Mouse (Mus musculus): ENCODE data around the gene Tctex1d2.
"Not testable (repeated sequence)": the region's sequence is repeated elsewhere in the genome, so short reads cannot be mapped to it uniquely, and the experiment has no call there.

The Tctex1d2 gene

GRCm38 (mm10) chr16:32431926-32432325 is 12.4 kb downstream of the Tctex1d2 start:
- DNase-seq (ENCODE audit: low read depth), result no peak

DNA sequence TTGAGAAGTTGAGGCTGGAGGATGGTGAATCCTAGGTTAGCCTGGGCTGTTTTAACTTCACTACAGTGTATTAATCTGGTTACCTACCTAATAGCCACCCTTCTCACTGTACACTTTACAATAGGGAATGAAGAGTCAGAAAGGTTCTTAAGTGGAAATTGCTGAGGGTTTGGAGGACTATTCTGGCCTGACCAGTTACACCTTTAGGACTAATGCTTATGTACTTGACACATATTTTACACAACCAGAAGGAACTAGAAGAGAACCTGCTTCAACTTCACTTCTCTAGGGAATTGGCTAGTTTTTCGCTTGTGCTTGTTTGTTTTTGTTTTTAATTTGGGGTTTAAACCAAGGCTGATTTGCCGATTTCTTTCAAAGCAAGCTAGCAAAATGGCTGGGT is 13.6 kb downstream of the Tctex1d2 start:
- no peak for DNase-seq (ENCODE audit: low read depth)

- DNase-seq (ENCODE audit: low read depth), result peak; percentile 92
Observed at GRCm38 (mm10) chr16:32434066-32434465, 14.6 kb downstream of the Tctex1d2 start.

DNA sequence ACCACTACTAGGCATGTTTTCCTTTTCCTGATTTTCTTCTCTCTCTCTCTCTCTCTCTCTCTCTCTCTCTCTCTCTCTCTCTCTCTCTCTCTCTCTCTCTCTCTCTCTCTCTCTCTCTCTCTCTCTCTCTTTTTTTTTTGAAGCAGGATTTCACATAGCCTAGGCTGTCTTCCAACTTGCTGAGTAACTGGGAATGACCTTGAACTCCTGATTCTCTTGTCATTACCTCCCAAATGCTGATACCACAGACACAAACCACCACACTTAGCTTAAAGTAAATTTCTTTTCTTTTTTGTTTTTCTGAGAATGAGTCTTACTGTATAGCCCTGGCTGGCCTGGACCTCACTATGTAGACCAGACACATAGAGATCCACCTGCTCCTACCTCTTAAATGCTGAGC is 15.2 kb downstream of the Tctex1d2 start:
- peak; percentile 42 for DNase-seq (ENCODE audit: low read depth)

DNA sequence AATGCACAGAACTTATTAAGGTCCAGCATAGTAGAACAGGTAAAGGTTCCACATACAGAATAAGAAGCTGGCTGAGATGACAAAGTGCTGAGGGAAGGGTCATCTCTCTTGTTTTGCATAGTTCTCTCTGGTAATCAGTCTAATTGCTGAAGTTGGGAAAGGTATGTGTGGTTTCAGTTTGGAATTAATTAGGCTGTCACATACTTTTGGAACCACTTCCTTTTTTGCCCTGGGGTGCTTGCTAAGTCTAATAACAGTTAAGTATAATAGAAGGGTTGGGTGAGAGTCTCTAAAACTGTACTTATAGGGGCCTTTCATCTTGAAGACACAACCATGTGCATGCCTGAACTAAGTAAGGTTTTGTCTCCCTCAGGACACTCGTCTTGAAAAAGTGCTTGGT is 17.2 kb downstream of the Tctex1d2 start:
- no peak for DNase-seq (ENCODE audit: low read depth)

DNA sequence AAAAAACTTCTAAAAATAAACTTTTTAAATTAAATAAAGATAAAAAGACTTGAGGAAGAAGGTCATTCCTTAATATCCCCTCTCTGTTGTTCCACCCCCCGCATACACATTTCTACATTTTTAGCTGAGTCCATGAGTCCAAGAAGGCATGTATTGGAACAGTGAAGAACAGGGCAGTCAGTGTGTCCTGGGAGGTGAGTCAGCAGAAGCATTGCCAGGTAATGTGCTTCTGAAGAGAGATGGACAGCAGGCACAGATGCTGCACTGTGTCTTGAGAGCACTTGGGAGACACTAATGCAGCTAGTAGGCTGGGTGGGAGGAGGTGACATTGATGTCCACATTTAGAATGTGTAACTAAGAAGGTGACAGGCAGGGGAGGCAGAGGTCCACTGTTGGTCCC is 17.8 kb downstream of the Tctex1d2 start:
- no peak for DNase-seq (ENCODE audit: low read depth)

DNA sequence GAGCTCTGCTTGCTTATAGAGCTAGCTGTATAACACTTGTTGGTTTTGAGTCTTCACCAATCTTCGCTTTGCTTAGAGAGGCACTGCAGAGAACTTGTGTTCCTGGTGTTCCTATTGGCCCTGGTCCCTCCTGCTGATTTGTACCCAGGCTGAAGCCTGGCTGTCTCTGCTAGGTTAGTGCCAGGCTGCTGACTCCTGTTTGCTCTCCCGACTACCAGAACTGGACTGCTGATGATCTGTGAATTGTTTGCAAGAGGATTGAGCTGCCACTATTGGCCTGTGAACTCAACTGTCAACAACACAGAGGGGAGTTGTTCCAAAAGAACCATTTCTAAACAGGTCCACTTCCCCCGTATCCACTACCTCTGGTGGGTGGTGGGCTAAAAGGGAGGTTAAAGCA is 21.9 kb downstream of the Tctex1d2 start:
- DNase-seq (ENCODE audit: low read depth), result no peak

DNA sequence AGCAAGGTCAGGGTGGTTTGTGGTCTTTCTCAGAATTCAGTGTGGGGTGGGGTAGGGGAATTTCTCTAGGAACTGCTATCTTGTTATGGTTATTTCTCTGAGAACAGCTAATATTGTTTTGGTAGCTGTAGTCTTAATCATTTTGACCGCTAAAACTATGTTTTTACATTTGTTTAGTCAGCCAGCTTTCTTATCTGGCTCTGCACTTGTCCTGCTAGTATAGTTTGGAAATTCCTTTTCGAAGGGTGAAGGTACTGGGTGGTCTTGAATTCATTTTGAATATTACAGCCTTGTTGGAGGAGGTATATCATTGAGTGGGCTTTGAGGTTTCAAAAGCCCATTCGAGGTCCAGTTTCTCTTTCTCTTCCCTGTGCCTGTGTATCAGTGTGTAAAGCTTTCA is 25.1 kb downstream of the Tctex1d2 start:
- not testable (repeated sequence) for DNase-seq (ENCODE audit: low read depth)

- DNase-seq (ENCODE audit: low read depth), result no peak
Observed at GRCm38 (mm10) chr16:32445558-32445957, 26.1 kb downstream of the Tctex1d2 start.

DNA sequence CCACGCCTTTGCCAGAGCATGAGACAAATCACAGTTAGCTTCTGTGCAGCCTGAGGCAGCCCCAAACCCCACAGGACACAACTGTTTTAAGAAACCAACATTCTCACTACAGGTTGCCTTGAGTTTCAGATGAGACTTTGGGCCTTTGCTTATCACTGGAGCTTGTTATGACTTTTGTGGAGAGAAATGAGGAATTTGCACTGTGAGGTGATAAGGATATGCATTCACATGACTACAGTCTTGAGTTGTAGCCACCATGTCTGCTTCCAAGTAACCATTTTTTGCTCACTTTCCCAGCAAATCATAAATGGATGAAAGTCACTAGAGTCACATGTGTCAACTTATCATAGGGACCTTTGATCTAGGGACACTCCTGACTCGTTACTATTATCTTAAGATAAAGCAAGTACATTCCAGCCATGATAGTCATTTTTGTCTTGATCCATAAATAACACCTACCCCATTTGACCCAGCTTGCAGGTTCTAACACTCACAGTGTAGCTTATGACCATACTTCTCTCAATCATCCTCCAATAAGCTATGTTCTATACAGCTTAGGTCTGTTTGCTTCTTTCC is 27.1 kb downstream of the Tctex1d2 start:
- no peak for DNase-seq (ENCODE audit: low read depth)

DNA sequence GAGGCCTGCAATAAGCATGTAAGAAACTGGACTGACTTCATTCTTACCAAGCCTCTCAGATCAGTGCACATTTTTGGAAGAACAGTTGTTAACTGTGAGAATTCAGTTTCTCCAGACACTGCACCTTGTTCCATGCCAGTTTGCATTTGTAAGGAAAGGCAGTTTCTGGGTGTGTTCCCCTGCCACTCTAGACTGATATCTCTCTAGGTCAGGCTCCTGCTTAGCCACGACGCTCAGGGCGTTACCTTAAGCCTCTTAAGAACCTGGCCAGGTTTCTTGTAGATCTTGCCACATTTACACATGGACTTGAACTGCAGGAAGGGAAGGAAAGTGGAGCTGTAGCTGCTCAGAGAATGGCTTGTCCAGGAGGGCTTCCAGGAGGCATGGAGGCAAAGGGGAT is 30.2 kb downstream of the Tctex1d2 start:
- DNase-seq (ENCODE audit: low read depth), result no peak

GRCm38 (mm10) chr16:32450133-32450532 is 30.6 kb downstream of the Tctex1d2 start:
- no peak for DNase-seq (ENCODE audit: low read depth)

GRCm38 (mm10) chr16:32453102-32453501 is 33.6 kb downstream of the Tctex1d2 start:
- no peak for DNase-seq (ENCODE audit: low read depth)

- no peak for DNase-seq (ENCODE audit: low read depth)
Observed at GRCm38 (mm10) chr16:32454646-32455045, 35.1 kb downstream of the Tctex1d2 start.

DNA sequence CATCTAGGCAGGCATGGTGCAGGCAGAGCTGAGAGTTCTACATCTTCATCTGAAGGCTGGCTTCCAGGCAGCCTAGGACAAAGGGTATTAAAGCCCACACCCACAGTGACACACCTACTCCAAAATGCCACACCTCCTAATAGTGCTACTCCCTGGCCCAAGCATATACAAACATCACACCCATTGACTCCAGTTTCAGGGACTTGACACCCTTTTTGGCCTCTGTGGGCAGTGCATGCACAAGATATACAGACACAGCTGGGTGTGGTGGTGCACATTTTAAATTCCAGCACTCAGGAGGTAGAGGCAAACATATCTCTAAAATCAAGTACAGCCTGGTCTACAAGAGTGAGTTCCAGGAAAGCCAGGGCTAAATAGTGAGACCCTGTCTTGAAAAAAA is 36.6 kb downstream of the Tctex1d2 start:
- no peak for DNase-seq (ENCODE audit: low read depth)

DNA sequence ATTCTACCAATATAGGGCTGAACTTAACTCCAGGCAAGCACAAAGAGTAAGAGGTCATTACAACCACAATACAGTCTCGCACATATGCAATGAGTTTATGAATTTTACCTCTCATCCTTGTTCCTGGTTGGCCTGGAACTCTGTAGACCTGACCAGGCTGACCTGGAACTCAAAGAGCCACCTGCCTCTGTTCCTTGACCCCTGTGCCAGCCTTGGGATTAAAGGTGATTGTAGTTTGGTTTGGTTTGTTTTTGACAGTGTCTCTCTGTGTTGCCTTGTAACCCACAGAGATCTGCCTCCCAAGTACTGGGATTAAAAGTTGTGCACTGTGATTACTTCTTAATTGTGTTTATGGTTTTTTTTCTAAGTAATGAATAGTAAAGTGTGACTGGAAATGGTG is 37.3 kb downstream of the Tctex1d2 start:
- no peak for DNase-seq (ENCODE audit: low read depth)

DNA sequence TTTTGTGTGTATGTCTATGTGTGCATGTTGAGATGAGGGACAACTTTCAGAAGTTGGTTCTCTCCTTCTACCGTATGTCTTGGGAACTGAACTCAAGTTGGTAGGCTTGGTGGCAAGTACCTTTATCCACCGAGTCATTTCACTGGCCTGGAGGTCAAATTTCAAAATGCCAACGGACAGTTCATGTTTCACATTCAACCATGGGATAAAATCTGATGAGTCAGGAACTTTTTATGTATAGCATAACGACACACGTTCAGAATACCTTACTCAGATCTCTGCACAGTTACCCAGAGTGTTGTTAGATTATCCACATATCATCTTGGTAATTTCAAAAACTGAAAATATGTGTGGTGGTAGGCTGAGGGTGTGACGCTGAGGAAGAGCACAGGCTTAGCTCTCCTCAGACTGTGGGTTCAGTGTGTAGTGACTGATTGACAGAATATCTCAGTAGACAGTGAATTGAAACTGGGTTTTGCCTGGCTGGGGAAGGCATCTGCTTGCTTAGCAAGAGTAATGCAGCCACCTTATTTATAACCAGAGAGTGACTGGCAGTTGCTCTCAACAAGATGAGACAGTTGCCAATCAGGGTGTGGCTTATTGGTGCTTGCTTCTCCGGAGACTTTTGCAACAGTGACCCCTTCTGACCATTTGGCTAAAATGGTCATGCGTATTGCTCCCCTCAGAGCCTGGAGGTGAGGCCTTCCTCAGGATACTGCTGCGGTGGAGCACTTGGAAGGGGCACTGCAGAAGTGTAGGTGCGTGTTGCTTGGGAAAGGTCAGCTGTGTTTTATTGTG is 38.3 kb downstream of the Tctex1d2 start:
- DNase-seq (ENCODE audit: low read depth), result peak; percentile 90

DNA sequence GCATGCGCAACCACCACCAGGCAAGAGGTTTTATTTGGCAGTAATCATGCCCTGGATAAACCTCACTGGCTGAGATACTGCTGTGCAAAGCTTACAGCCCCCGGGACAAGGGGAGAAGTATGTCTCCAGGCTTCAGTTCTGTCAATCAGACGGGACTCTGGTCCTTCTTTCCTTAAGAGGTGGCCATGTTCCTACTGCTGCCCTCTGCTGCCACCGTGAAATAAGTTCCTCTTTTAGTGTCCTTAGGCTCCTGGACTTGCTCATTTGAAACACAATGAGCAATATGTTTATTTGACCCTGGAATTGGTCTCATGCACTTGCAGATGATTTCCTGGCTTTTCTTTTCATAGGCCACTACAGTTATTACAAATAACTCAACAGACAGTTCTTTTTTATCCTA is 41.0 kb downstream of the Tctex1d2 start:
- peak; percentile 62 for DNase-seq (ENCODE audit: low read depth)

GRCm38 (mm10) chr16:32461713-32462112 is 42.2 kb downstream of the Tctex1d2 start:
- DNase-seq (ENCODE audit: low read depth), result no peak

DNA sequence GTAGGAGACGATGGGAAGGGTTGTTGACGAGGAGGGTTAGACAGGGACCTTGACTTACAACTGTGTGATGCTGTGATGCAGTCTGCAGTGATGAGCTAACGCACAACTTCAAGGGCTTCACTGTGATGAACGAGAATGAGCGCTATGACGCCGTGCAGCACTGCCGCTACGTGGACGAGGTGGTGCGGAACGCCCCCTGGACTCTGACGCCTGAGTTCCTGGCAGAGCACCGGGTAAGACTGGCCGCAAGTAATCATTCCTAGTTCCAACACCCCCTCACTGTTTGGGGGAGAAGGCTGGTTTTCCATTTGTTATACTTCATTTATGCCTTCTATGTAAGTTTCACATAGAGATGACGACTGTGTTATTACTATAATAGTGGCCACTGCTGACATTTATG is 43.4 kb downstream of the Tctex1d2 start:
- no peak for DNase-seq (ENCODE audit: low read depth)

DNA sequence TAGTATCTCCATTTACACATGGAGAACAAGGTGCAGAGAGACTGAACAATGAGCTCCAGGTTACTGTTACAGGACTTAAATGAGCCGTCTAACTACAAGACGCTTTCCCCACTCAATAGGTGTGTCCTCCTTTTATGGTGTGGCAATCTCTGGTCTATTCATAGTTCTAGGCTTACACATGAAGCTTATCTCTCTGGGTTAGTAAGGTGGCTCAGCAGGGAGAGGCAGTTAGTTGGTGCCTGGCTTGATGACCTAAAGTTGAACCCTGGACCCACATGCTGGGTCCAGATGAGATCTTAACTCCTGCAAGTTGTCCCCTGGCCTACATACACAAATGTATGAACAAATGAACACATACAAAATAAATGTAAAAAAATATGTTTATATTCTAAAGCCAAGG is 43.9 kb downstream of the Tctex1d2 start:
- DNase-seq (ENCODE audit: low read depth), result no peak

GRCm38 (mm10) chr16:32464908-32465307 is 45.4 kb downstream of the Tctex1d2 start:
- peak; percentile 51 for DNase-seq (ENCODE audit: low read depth)

- peak; percentile 96 for DNase-seq (ENCODE audit: low read depth)
Observed at GRCm38 (mm10) chr16:32468488-32468887, 49.0 kb downstream of the Tctex1d2 start.

All from 416B (cell line).